Mouse (Mus musculus) intestine, embryonic 16.5 days (tissue): Measurements from ENCODE around the gene Meltf. TPM values are rescaled to one million over a fixed set of nuclear protein-coding genes. Genes with fewer than 3 reads are reported as not detected.

Experiments used
- ATAC-seq: fragments of 200-750 bp; cut with Nextera tagmentation; 2 replicates; pipeline ENCODE4 v1.8.0; 2017; ENCODE audit warnings: moderate TSS enrichment, moderate library complexity
- H3K27ac ChIP-seq: fragments of 300-500 bp; sonication (generic); 2 replicates; pipeline ENCODE4 v1.5.1; 2014; ENCODE audit warnings: mild to moderate bottlenecking, low read length
- H3K27me3 ChIP-seq: fragments of 300-500 bp; sonication (generic); replicated peaks from 2 replicates; pipeline ENCODE4 v1.6.1; 2014; ENCODE audit warnings: low read length, control low read depth, mixed read lengths; ENCODE audit not compliant: control insufficient read depth, insufficient read depth
- H3K36me3 ChIP-seq: fragments of 300-500 bp; sonication (generic); 2 replicates; pipeline ENCODE4 v1.6.1; 2014; ENCODE audit warnings: low read length, control low read depth; ENCODE audit not compliant: control insufficient read depth, insufficient read depth
- H3K4me1 ChIP-seq: fragments of 300-500 bp; sonication (generic); 2 replicates; pipeline ENCODE4 v1.6.1; 2014; ENCODE audit warnings: low read length, control low read depth, mixed read lengths; ENCODE audit not compliant: control insufficient read depth, insufficient read depth
- H3K4me2 ChIP-seq: fragments of 300-500 bp; sonication (generic); 2 replicates; pipeline ENCODE4 v1.6.1; 2014; ENCODE audit warnings: low read depth, low read length, control low read depth
- H3K4me3 ChIP-seq: fragments of 300-500 bp; sonication (generic); 2 replicates; pipeline ENCODE4 v1.5.1; 2014; ENCODE audit warnings: mild to moderate bottlenecking, low read length
- H3K9ac ChIP-seq: fragments of 300-500 bp; sonication (generic); 2 replicates; pipeline ENCODE4 v1.6.1; 2014; ENCODE audit warnings: low read depth, low read length
- H3K9me3 ChIP-seq: fragments of 300-500 bp; sonication (generic); 2 replicates; pipeline ENCODE4 v1.6.1; 2016; ENCODE audit warnings: low read length, control low read depth; ENCODE audit not compliant: control insufficient read depth
- WGBS: fragments of 180-500 bp; shearing (Covaris S2); extraction: QIAGEN DNeasy Blood & Tissue Kit; methylation state at CpG from one replicate; pipeline ENCODE4 v1.1.7; 2014; 5-methylcytosine and 5-hydroxymethylcytosine counted together
- polyA plus RNA-seq: library from polyadenylated mRNA; unstranded; fragments of >200 nt; fragmentation: Nextera tagmentation; extraction: Ambion mirVana; gene quantifications from 2 replicates; pipeline ENCODE4 v1.2.1, GENCODE M21; 2015

The Meltf gene
- polyA plus RNA-seq, 1 experiment from 2014 or later, result 106 TPM

DNA sequence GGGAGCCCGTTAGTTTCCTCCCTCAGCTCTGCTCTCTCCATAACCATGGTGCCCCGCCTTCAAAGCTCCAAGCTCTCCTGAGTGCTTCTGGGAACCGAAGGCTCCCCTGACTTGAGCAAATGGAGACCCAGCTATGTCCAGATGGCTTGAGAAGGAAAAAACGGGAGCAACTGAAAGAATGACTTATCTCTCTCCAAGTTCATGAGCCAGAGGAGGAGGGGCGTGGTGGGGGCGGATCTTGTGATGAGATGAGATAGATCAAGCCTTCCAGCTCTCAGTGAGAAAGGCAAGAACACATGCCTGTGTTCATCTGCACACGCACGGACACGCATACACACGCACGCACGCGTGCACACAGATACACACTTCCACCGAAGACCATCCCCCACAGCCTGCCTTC lies 4.7 kb downstream of the Meltf start:
- no peak for ATAC-seq
- H3K9ac ChIP-seq, result no peak overlapping the region
- peaks cover 7% of the 10 kb centered on the region for H3K4me1 ChIP-seq
- no peaks in the 10 kb centered on the region for H3K27me3 ChIP-seq
- H3K4me3 ChIP-seq, result no peak overlapping the region
- 68% methylated on average over 14 of the region's 14 CpGs for WGBS
- H3K36me3 ChIP-seq, result no peaks in the 10 kb centered on the region
- no peak overlapping the region for H3K4me2 ChIP-seq
- no peak overlapping the region for H3K27ac ChIP-seq
- H3K9me3 ChIP-seq, result no peaks in the 10 kb centered on the region

DNA sequence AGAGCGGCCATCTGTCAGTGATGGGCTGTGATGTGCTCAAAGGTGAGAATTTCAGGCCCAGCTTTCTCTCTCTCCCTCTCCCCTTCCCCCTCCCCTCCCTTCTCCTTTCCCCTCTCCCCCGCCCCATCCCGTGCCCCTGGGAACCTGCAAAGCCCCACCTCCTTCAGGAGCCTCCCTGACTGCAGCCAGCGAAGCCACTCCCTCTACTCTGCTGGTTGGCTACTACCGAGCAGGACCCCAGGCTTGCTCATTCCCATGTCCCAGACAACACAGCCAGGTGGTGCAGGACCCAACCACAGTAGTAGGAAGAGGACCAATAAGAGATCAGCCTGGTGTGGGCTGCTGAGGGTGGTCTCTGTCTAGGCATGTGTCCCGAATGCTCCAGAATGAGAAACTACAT lies 5.3 kb downstream of the Meltf start:
- Histone ChIP-seq H3K27me3 (no peaks in the 10 kb centered on the region), H3K9ac (no peak overlapping the region), H3K4me3 (no peak overlapping the region), H3K9me3 (no peaks in the 10 kb centered on the region), H3K4me1 (peaks cover 7% of the 10 kb centered on the region), H3K27ac (no peak overlapping the region), H3K4me2 (no peak overlapping the region), H3K36me3 (no peaks in the 10 kb centered on the region)
- WGBS, result 27% methylated on average over 6 of the region's 6 CpGs
- no peak for ATAC-seq

DNA sequence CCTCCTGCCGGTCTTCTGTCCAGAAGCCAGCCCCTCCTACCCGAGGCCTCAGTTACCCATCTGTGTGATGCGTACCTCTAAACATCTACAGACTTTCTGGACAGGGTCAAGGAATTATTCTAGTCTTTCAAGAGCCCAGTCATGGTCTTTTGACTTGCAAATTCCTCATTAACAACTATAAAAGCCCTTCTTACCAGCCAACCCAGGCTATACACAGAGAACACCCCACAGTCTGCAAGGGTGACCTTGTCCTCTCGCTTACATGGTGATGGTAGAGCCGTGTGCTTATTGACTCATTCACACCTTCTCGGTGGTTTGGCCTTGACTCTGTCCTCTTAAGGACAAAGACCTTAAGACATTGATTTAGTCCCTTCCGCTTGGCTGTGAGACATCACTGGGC lies 12.3 kb downstream of the Meltf start:
- Histone ChIP-seq H3K4me2 (no peak overlapping the region), H3K9ac (no peak overlapping the region), H3K9me3 (no peaks in the 10 kb centered on the region), H3K27ac (no peak overlapping the region), H3K36me3 (no peaks in the 10 kb centered on the region), H3K4me1 (no peaks in the 10 kb centered on the region), H3K27me3 (no peaks in the 10 kb centered on the region), H3K4me3 (no peak overlapping the region)
- WGBS, result 77% methylated on average over 7 of the region's 7 CpGs
- no peak for ATAC-seq

DNA sequence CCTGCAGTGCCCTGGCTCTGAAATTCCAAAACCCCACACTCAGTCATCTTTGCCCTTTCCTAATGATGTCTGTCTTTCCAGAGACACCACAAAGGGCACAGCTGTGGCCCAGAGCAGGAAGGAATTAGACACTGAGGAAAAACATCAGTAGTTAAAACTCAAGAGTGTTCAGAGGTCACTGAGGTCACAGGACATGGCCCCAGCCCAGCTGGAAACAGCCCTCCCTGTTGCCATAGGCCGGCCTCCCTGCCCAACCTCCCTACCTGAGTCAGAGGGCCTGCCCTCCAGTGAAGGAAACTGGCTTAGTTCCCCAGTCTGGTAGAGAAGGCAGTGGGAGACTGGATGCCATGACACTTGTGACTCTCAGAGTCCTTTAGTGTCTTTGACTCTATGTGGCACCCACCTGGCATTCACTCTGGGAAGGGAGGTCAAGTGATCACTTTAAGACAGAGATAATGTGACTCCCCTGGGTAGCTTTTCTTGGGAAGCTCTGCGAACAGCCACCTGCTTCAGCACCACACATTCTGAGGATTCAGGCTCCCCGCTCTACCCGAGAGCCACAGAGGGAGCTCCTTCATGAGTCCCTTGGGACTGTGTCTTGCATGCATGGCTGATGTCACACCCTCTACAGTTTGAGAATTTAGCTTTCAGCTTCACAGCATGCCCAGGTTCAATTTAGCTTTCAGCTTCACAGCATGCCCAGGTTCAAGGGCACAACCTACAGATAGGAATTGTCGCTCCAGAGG lies 15.0 kb downstream of the Meltf start:
- ATAC-seq, result no peak
- H3K27ac ChIP-seq, result no peak overlapping the region
- H3K36me3 ChIP-seq, result no peaks in the 10 kb centered on the region
- H3K4me2 ChIP-seq, result no peak overlapping the region
- no peaks in the 10 kb centered on the region for H3K9me3 ChIP-seq
- H3K4me3 ChIP-seq, result no peak overlapping the region
- no peak overlapping the region for H3K9ac ChIP-seq
- peaks cover 8% of the 10 kb centered on the region; the same call in 1 of the 2 replicates for H3K4me1 ChIP-seq
- H3K27me3 ChIP-seq, result no peaks in the 10 kb centered on the region
- WGBS, result 69% methylated on average over 5 of the region's 5 CpGs

DNA sequence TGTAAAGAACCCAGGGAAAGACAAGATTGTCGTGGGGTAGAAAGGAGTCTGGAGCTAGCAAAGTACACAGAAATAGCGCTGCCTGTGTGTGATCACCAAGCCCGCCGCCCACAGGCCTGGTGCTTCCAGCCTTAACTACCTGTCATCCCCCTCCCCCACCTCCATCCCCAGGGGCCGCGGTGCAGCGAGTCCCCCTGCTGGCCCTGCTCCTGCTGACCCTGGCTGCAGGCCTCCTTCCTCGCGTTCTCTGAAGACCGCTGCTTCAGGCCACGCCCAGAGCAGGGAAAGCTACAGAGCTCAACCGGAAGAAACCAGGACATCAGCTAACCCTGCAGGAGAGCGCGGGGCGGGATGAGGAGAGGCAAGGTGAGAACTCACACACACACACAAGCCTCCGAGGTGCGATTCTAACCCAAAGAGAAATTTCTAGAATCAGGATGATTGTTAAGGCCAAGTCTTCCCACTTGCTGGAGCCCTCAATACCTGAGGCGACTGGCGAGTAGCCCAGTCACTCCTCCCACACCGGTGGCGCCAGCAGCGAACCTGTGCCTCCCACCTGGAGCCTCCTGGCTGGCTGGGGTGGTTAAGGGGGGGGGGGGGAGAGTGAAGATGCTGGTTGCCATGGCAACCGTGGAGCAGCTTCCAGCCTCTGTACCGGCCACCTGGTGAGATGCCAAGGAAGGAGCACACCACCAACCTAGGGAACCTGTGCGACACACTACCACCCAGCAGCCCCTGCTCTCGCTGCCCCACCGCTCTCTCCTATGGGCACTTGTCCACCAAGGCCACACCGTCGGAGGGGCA lies 18.6 kb downstream of the Meltf start:
- no peak overlapping the region for H3K27ac ChIP-seq
- WGBS, result 15% methylated on average over 29 of the region's 29 CpGs
- ATAC-seq, result peak; percentile 59
- no peaks in the 10 kb centered on the region for H3K36me3 ChIP-seq
- H3K4me3 ChIP-seq, result peak overlapping the region; percentile 25
- peak overlapping the region; percentile 51 for H3K9ac ChIP-seq
- peaks cover 8% of the 10 kb centered on the region; the same call in 1 of the 2 replicates for H3K4me1 ChIP-seq
- no peaks in the 10 kb centered on the region for H3K27me3 ChIP-seq
- peaks cover 9% of the 10 kb centered on the region; the same call in 1 of the 2 replicates for H3K9me3 ChIP-seq
- peak overlapping the region; percentile 58 for H3K4me2 ChIP-seq

DNA sequence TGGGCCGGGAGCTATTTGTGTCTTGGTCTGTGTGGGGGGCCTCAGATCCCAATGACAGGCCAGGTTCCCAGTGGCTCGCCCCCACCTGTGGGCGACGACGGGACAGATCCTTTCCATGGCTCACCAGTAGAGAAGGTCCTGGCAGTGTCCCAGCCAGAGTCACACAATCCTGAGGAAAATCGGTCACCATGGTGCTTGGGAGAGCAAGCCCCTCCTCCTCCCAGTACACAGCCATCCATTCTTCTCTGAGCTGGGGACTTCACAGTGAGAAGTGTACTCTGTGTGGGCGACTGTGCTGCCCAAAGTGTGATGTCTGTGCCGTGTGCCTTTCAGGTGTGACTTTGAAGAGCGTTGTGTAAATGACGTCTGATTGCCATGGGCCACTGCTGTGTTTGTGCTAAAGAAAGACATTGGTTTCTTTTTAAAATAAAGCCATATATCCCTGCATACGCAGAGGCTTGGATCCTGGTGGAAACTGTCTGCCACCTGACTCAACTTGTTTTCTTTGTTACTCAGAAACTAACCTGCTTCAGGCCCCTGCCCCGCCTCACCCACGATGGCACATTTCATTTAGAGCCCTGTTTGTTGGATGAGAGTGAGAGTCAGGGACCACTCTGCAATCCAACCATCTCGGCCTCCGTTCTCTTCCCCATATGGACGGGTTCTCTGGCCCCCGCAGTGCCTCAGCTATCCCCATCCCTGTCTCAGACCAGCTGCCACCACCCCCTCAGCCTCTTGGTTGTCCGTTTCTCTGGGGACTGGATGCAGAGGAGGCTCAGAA lies 20.1 kb downstream of the Meltf start:
- Histone ChIP-seq H3K4me2 (no peak overlapping the region), H3K36me3 (no peaks in the 10 kb centered on the region), H3K9me3 (peaks cover 9% of the 10 kb centered on the region; the same call in 1 of the 2 replicates), H3K27ac (no peak overlapping the region), H3K4me3 (no peak overlapping the region), H3K27me3 (no peaks in the 10 kb centered on the region), H3K9ac (no peak overlapping the region), H3K4me1 (peaks cover 8% of the 10 kb centered on the region; the same call in 1 of the 2 replicates)
- no peak for ATAC-seq
- WGBS, result 83% methylated on average over 18 of the region's 18 CpGs

DNA sequence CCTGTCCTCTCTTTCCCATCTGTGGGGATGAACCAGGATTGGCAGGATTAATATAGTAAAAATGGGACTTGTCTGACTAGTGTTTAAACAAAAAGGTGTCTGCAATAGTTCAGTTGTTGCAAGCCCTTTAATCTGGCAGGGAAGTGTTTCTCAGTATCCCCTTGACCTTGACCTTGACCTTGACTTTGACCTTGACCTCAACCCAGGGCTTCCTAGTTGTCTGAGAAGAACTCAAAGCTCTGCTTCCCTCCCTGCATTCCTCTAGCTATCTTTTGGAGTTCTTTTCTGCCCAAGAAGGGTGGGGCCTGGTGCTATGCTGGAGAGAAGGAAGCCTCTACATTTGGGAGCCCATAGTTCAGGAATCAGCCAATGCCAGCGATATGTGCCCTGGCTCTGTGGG lies 23.3 kb downstream of the Meltf start:
- Histone ChIP-seq H3K9me3 (peaks cover 9% of the 10 kb centered on the region; the same call in 1 of the 2 replicates), H3K27ac (no peak overlapping the region), H3K27me3 (no peaks in the 10 kb centered on the region), H3K36me3 (no peaks in the 10 kb centered on the region), H3K4me1 (peaks cover 22% of the 10 kb centered on the region), H3K4me3 (no peak overlapping the region), H3K9ac (no peak overlapping the region), H3K4me2 (no peak overlapping the region)
- no peak for ATAC-seq
- 70% methylated on average over 1 of the region's 1 CpGs for WGBS

DNA sequence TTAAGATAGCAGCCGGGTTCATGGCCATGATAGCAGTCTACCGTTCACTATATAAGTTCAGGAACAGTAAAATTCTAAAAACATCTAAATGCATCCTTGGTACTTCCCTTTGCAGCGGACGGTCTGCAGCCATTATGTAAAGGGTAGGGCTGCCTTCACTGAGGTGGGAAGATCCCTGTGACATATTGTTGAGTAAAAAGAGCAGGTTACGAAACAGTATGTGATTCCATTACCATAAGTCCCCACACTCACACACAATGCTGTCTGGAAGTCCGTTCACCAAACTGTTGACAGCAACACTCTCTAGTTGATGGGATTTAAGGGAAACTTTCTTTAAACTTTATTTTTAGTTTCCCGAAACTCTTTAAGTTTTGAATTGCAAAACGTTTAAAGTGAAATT lies 24.6 kb downstream of the Meltf start:
- H3K27ac ChIP-seq, result no peak overlapping the region
- H3K27me3 ChIP-seq, result no peaks in the 10 kb centered on the region
- no peaks in the 10 kb centered on the region for H3K36me3 ChIP-seq
- no peak overlapping the region for H3K4me3 ChIP-seq
- H3K9me3 ChIP-seq, result peaks cover 9% of the 10 kb centered on the region; the same call in 1 of the 2 replicates
- H3K4me1 ChIP-seq, result peaks cover 16% of the 10 kb centered on the region
- WGBS, result 87% methylated on average over 8 of the region's 8 CpGs
- no peak overlapping the region for H3K4me2 ChIP-seq
- H3K9ac ChIP-seq, result no peak overlapping the region
- ATAC-seq, result no peak

DNA sequence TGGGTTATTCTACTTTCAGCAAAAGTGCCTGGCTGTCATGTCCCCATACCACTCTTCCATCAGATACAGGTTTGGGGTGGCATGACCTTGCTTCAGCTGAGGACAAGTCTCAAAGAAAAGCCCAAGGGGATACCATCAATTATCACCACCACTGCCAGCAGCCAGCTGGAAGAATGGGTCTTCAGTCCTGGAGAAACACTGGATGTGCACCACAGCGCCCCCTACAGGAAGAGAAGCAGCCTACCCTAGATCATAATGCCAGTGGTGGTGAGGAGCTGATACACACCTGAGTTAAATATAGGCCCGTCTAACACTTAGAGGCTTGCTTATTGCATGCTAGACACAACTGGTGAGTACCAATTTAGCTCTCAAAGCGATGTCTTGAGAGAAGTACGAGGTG lies 26.7 kb downstream of the Meltf start:
- H3K27me3 ChIP-seq, result no peaks in the 10 kb centered on the region
- WGBS, result 70% methylated on average over 4 of the region's 4 CpGs
- ATAC-seq, result no peak
- peaks cover 16% of the 10 kb centered on the region for H3K4me1 ChIP-seq
- H3K9ac ChIP-seq, result no peak overlapping the region
- no peak overlapping the region for H3K4me3 ChIP-seq
- H3K27ac ChIP-seq, result peak overlapping the region; percentile 56; the same call in 1 of the 2 replicates
- no peaks in the 10 kb centered on the region for H3K36me3 ChIP-seq
- 0 out of 2 replicates have a peak, but pooled peaks cover under 1% of the 10 kb centered on the region for H3K9me3 ChIP-seq
- H3K4me2 ChIP-seq, result no peak overlapping the region
